Mouse (Mus musculus) limb, embryonic 15.5 days (tissue): ENCODE results near the gene Gm17416. TPM values are rescaled to one million over a fixed set of nuclear protein-coding genes. Genes with fewer than 3 reads are reported as not detected.

Experiments
- ATAC-seq: fragments of 200-750 bp; cut with Nextera tagmentation; 2 replicates; pipeline ENCODE4 v1.8.0; 2017; ENCODE audit warnings: low read depth, moderate TSS enrichment; ENCODE audit not compliant: insufficient number of reproducible peaks, low FRiP score, low TSS enrichment
- H3K27ac ChIP-seq: fragments of 300-500 bp; sonication (generic); 2 replicates; pipeline ENCODE4 v1.5.1; 2015; ENCODE audit warnings: moderate library complexity, mild to moderate bottlenecking, inconsistent platforms
- H3K27me3 ChIP-seq: fragments of 300-500 bp; sonication (generic); 2 replicates; pipeline ENCODE4 v1.6.1; 2015; ENCODE audit warnings: inconsistent platforms
- H3K36me3 ChIP-seq: fragments of 300-500 bp; sonication (generic); 2 replicates; pipeline ENCODE4 v1.6.1; 2015; ENCODE audit warnings: inconsistent platforms
- H3K4me1 ChIP-seq: fragments of 300-500 bp; sonication (generic); 2 replicates; pipeline ENCODE4 v1.6.1; 2015; ENCODE audit warnings: inconsistent platforms
- H3K4me2 ChIP-seq: fragments of 300-500 bp; sonication (generic); 2 replicates; pipeline ENCODE4 v1.6.1; 2015; ENCODE audit warnings: mild to moderate bottlenecking, inconsistent platforms
- H3K4me3 ChIP-seq: fragments of 300-500 bp; sonication (generic); 2 replicates; pipeline ENCODE4 v1.5.1; 2015; ENCODE audit warnings: mild to moderate bottlenecking, inconsistent platforms
- H3K9ac ChIP-seq: fragments of 300-500 bp; sonication (generic); 2 replicates; pipeline ENCODE4 v1.6.1; 2015; ENCODE audit warnings: inconsistent platforms
- H3K9me3 ChIP-seq: fragments of 300-500 bp; sonication (generic); 2 replicates; pipeline ENCODE4 v1.6.1; 2016; ENCODE audit warnings: inconsistent platforms
- WGBS: fragments of 180-500 bp; shearing (Covaris S2); methylation state at CpG from one replicate; pipeline ENCODE4 v1.1.7; 2015; 5-methylcytosine and 5-hydroxymethylcytosine counted together
- polyA plus RNA-seq: library from polyadenylated mRNA; unstranded; fragments of >200 nt; fragmentation: Nextera tagmentation; extraction: Ambion mirVana; gene quantifications from 2 replicates; pipeline ENCODE4 v1.2.1, GENCODE M21; 2015

The Gm17416 gene
- polyA plus RNA-seq: not detected in 2 replicates

GRCm38 (mm10) chr2:152569038-152569437 is at the start of gene Gm17416:
Gm17416 (plus strand) TSS chr2:152569338.
- H3K9ac ChIP-seq: no peak within 1 kb of the TSS
- H3K27me3 ChIP-seq: no peaks in the 10 kb centered on the region
- H3K4me1 ChIP-seq: no peaks in the 10 kb centered on the region
- no peak for ATAC-seq
- no peak within 1 kb of the TSS for H3K4me2 ChIP-seq
- H3K36me3 ChIP-seq: no peaks in the 10 kb centered on the region
- no peaks in the 10 kb centered on the region for H3K9me3 ChIP-seq
- no peak within 1 kb of the TSS for H3K27ac ChIP-seq
- WGBS: 84% methylated on average over 5 of the region's 5 CpGs
- H3K4me3 ChIP-seq: no peak within 1 kb of the TSS

- Histone ChIP-seq H3K36me3 (no peaks in the 10 kb centered on the region), H3K27ac (no peak within 1 kb of the TSS), H3K4me3 (no peak within 1 kb of the TSS), H3K27me3 (no peaks in the 10 kb centered on the region), H3K9ac (no peak within 1 kb of the TSS), H3K9me3 (no peaks in the 10 kb centered on the region), H3K4me2 (no peak within 1 kb of the TSS), H3K4me1 (peaks cover 6% of the 10 kb centered on the region; the same call in 1 of the 2 replicates)
- ATAC-seq: no peak
- WGBS: 42% methylated on average over 13 of the region's 13 CpGs
Observed at GRCm38 (mm10) chr2:152539944-152540710, 29.0 kb upstream of the Gm17416 start, which contains the start of gene Defb29. Defb29 (minus strand) TSS chr2:152540098.

- Histone ChIP-seq H3K9ac (no peak overlapping the region), H3K36me3 (no peaks in the 10 kb centered on the region), H3K4me1 (peaks cover 6% of the 10 kb centered on the region; the same call in 1 of the 2 replicates), H3K4me2 (no peak overlapping the region), H3K27me3 (no peaks in the 10 kb centered on the region), H3K4me3 (no peak overlapping the region), H3K9me3 (no peaks in the 10 kb centered on the region), H3K27ac (no peak overlapping the region)
- WGBS: 71% methylated on average over 9 of the region's 9 CpGs
- ATAC-seq: no peak
Observed at GRCm38 (mm10) chr2:152541979-152542378, 27.2 kb upstream of the Gm17416 start.

- Histone ChIP-seq H3K4me1 (peaks cover 6% of the 10 kb centered on the region; the same call in 1 of the 2 replicates), H3K9ac (no peak overlapping the region), H3K9me3 (no peaks in the 10 kb centered on the region), H3K36me3 (no peaks in the 10 kb centered on the region), H3K27me3 (no peaks in the 10 kb centered on the region), H3K4me2 (no peak overlapping the region), H3K27ac (no peak overlapping the region), H3K4me3 (no peak overlapping the region)
- WGBS: 77% methylated on average over 2 of the region's 2 CpGs
- no peak for ATAC-seq
Observed at GRCm38 (mm10) chr2:152542897-152543296, 26.2 kb upstream of the Gm17416 start.

- Histone ChIP-seq H3K4me1 (peaks cover 6% of the 10 kb centered on the region; the same call in 1 of the 2 replicates), H3K36me3 (no peaks in the 10 kb centered on the region), H3K9ac (no peak overlapping the region), H3K27me3 (no peaks in the 10 kb centered on the region), H3K4me3 (no peak overlapping the region), H3K4me2 (no peak overlapping the region), H3K9me3 (no peaks in the 10 kb centered on the region), H3K27ac (no peak overlapping the region)
- no peak for ATAC-seq
- WGBS: 43% methylated on average over 4 of the region's 4 CpGs
Observed at GRCm38 (mm10) chr2:152543478-152543877, 25.7 kb upstream of the Gm17416 start.

- Histone ChIP-seq H3K27ac (no peak overlapping the region), H3K9ac (no peak overlapping the region), H3K4me1 (0 out of 2 replicates have a peak, but pooled peaks cover 3% of the 10 kb centered on the region), H3K36me3 (no peaks in the 10 kb centered on the region), H3K4me3 (no peak overlapping the region), H3K4me2 (no peak overlapping the region), H3K9me3 (no peaks in the 10 kb centered on the region), H3K27me3 (no peaks in the 10 kb centered on the region)
- 14% methylated on average over 4 of the region's 4 CpGs for WGBS
- no peak for ATAC-seq
Observed at GRCm38 (mm10) chr2:152544691-152545090, 24.4 kb upstream of the Gm17416 start.

- Histone ChIP-seq H3K4me1 (no peaks in the 10 kb centered on the region), H3K27me3 (0 out of 2 replicates have a peak, but pooled peaks cover 3% of the 10 kb centered on the region), H3K27ac (no peak overlapping the region), H3K4me2 (no peak overlapping the region), H3K9ac (no peak overlapping the region), H3K36me3 (no peaks in the 10 kb centered on the region), H3K4me3 (no peak overlapping the region), H3K9me3 (no peaks in the 10 kb centered on the region)
- WGBS: 81% methylated on average over 5 of the region's 5 CpGs
- ATAC-seq: no peak
Observed at GRCm38 (mm10) chr2:152548124-152548523, 21.0 kb upstream of the Gm17416 start.

- Histone ChIP-seq H3K27ac (no peak overlapping the region), H3K4me2 (no peak overlapping the region), H3K4me1 (no peaks in the 10 kb centered on the region), H3K9me3 (no peaks in the 10 kb centered on the region), H3K4me3 (no peak overlapping the region), H3K36me3 (no peaks in the 10 kb centered on the region), H3K27me3 (0 out of 2 replicates have a peak, but pooled peaks cover 3% of the 10 kb centered on the region), H3K9ac (no peak overlapping the region)
- WGBS: 12% methylated on average over 16 of the region's 16 CpGs
- no peak for ATAC-seq
Observed at GRCm38 (mm10) chr2:152553774-152554423, 15.2 kb upstream of the Gm17416 start.

GRCm38 (mm10) chr2:152556655-152557054 is 12.5 kb upstream of the Gm17416 start:
- H3K27ac ChIP-seq: no peak overlapping the region
- no peaks in the 10 kb centered on the region for H3K27me3 ChIP-seq
- H3K4me3 ChIP-seq: no peak overlapping the region
- no peak overlapping the region for H3K9ac ChIP-seq
- H3K36me3 ChIP-seq: no peaks in the 10 kb centered on the region
- 87% methylated on average over 7 of the region's 7 CpGs for WGBS
- no peak for ATAC-seq
- H3K9me3 ChIP-seq: no peaks in the 10 kb centered on the region
- H3K4me1 ChIP-seq: no peaks in the 10 kb centered on the region
- H3K4me2 ChIP-seq: no peak overlapping the region

GRCm38 (mm10) chr2:152569881-152570280 is 743 bp downstream of the Gm17416 start:
- Histone ChIP-seq H3K27me3 (no peaks in the 10 kb centered on the region), H3K4me1 (no peaks in the 10 kb centered on the region), H3K9ac (no peak overlapping the region), H3K9me3 (no peaks in the 10 kb centered on the region), H3K27ac (no peak overlapping the region), H3K4me3 (no peak overlapping the region), H3K36me3 (no peaks in the 10 kb centered on the region), H3K4me2 (no peak overlapping the region)
- 69% methylated on average over 4 of the region's 4 CpGs for WGBS
- ATAC-seq: no peak

- no peaks in the 10 kb centered on the region for H3K4me1 ChIP-seq
- no peaks in the 10 kb centered on the region for H3K27me3 ChIP-seq
- WGBS: 75% methylated on average over 6 of the region's 6 CpGs
- no peak overlapping the region for H3K4me2 ChIP-seq
- H3K9me3 ChIP-seq: no peaks in the 10 kb centered on the region
- H3K9ac ChIP-seq: no peak overlapping the region
- no peak overlapping the region for H3K27ac ChIP-seq
- no peak for ATAC-seq
- H3K4me3 ChIP-seq: no peak overlapping the region
- H3K36me3 ChIP-seq: no peaks in the 10 kb centered on the region
Observed at GRCm38 (mm10) chr2:152570313-152570712, 1.2 kb downstream of the Gm17416 start.

GRCm38 (mm10) chr2:152572114-152572794 is 3.1 kb downstream of the Gm17416 start, which contains the start of gene Defb21:
Defb21 (plus strand) TSS chr2:152572744.
- no peak within 1 kb of the TSS for H3K4me3 ChIP-seq
- 64% methylated on average over 11 of the region's 11 CpGs for WGBS
- ATAC-seq: no peak
- no peaks in the 10 kb centered on the region for H3K4me1 ChIP-seq
- H3K4me2 ChIP-seq: no peak within 1 kb of the TSS
- no peaks in the 10 kb centered on the region for H3K27me3 ChIP-seq
- no peaks in the 10 kb centered on the region for H3K36me3 ChIP-seq
- H3K27ac ChIP-seq: no peak within 1 kb of the TSS
- H3K9me3 ChIP-seq: no peaks in the 10 kb centered on the region
- H3K9ac ChIP-seq: no peak within 1 kb of the TSS
